Mouse (Mus musculus): ENCODE measurements around the gene Sema4f.
A peak's percentile ranks its signal among the peaks of the same experiment; 100 is the strongest.

- TF ChIP-seq CTCF (IDR thresholded peaks at IDR 0.05; ENCODE audit: low read depth) (no peak), EP300 (IDR thresholded peaks at IDR 0.05; ENCODE audit: low read depth) (peak; percentile 77)
These were observed 67.2 kb downstream of the Sema4f start for GRCm38 (mm10) chr6:82872332-82872707.
